Mouse (Mus musculus) lung, embryonic 14.5 days (tissue): Measurements from ENCODE around the gene Dnaaf1. TPM values are rescaled to one million over a fixed set of nuclear protein-coding genes. Genes with fewer than 3 reads are reported as not detected.
A peak's percentile ranks its signal among the peaks of the same experiment; 100 is the strongest.

ENCODE experiments used
- ATAC-seq: fragments of 200-750 bp; cut with Nextera tagmentation; 2 replicates; pipeline ENCODE4 v1.8.0; 2017; ENCODE audit warnings: mild to moderate bottlenecking, moderate TSS enrichment, moderate library complexity; ENCODE audit not compliant: insufficient read depth
- DNase-seq: peaks from one replicate; pipeline ENCODE4 v3.0.0-alpha.2; 2015
- H3K27ac ChIP-seq: fragments of 300-500 bp; sonication (generic); 2 replicates; pipeline ENCODE4 v1.5.1; 2014; ENCODE audit warnings: low read depth, mild to moderate bottlenecking, moderate library complexity
- H3K27me3 ChIP-seq: fragments of 300-500 bp; sonication (generic); 2 replicates; pipeline ENCODE4 v1.6.1; 2014; ENCODE audit warnings: low read length, control low read depth; ENCODE audit not compliant: insufficient read depth
- H3K36me3 ChIP-seq: fragments of 300-500 bp; sonication (generic); 2 replicates; pipeline ENCODE4 v1.6.1; 2014; ENCODE audit warnings: control low read depth; ENCODE audit not compliant: insufficient read depth
- H3K4me1 ChIP-seq: fragments of 300-500 bp; sonication (generic); 2 replicates; pipeline ENCODE4 v1.6.1; 2014; ENCODE audit warnings: antibody characterized with exemption, control low read depth; ENCODE audit not compliant: insufficient read depth
- H3K4me2 ChIP-seq: fragments of 300-500 bp; sonication (generic); 2 replicates; pipeline ENCODE4 v1.6.1; 2014; ENCODE audit warnings: mild to moderate bottlenecking
- H3K4me3 ChIP-seq: fragments of 300-500 bp; sonication (generic); 2 replicates; pipeline ENCODE4 v1.5.1; 2014; ENCODE audit warnings: low read depth, low read length
- H3K9ac ChIP-seq: fragments of 300-500 bp; sonication (generic); 2 replicates; pipeline ENCODE4 v1.6.1; 2014
- H3K9me3 ChIP-seq: fragments of 300-500 bp; sonication (generic); 2 replicates; pipeline ENCODE4 v1.6.1; 2016; ENCODE audit warnings: low read depth, low read length, control low read depth
- CTCF ChIP-seq: IDR thresholded peaks from 2 replicates; pipeline ENCODE4 v1.5.1; 2016; ENCODE audit warnings: antibody characterized with exemption, low read depth
- WGBS: fragments of 180-500 bp; shearing (Covaris S2); extraction: QIAGEN DNeasy Blood & Tissue Kit; methylation state at CpG from one replicate; pipeline ENCODE4 v1.1.7; 2014; 5-methylcytosine and 5-hydroxymethylcytosine counted together
- polyA plus RNA-seq: library from polyadenylated mRNA; unstranded; fragments of >200 nt; fragmentation: Nextera tagmentation; extraction: Ambion mirVana; gene quantifications from 2 replicates; pipeline ENCODE4 v1.2.1, GENCODE M21; 2014

Gene Dnaaf1
- 0.24 TPM in 1 of 2 replicates, not detected in the other for polyA plus RNA-seq

DNA sequence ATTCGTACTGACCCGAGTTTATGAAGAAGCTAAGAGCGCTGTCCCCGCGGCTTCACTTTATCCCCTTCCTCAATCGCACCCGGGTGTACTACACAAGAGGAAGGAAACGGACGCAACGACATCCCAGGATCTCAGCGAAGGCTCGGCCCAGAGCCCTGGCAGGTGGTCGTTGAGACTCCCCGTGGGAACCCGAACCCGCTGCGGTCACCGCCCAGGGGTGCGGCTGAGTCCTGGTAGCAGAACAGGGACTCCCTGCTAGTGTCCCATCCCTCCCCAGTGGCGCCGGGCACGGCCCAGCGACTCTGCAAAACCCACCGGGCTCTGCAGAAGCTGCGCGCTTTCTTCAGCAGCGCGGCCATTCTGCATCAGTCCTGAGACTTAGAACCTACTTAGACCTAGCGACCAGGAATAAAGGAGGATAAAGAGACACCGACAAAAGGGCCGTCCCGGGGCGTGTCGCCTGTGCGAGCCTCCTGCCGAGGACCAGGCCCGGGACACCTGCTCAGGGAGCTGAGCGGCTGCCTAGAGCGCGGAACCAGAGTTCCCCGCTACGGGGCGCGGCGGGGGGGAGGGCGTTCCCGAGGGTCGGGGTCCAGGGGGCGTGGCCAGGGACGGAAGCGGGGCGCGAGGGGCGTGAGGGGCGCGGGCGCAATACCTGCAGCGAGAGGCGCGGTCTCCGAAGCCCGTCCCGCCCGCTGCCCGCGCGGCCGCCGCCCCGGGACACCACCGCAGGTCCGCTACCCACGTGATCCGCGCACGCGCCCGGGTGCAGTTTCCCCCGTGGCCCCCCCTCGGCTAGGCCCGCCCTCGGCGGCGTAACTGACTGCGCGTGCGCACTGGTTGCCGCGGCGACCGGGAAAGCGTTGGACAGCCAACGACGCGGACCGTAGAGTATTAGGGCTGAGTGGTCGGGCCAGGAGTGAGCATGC, at the start of gene Dnaaf1, which contains the start of gene Hsdl1:
TSS of gene Dnaaf1 (plus strand) at position 799 of the 929 bp plus-strand sequence.
TSS of gene Hsdl1 (minus strand) at position 747 of the 929 bp plus-strand sequence.
- Histone ChIP-seq H3K27me3 (peaks cover 20% of the 10 kb centered on the region), H3K4me3 (peak within 1 kb of the TSS; percentile 64), H3K4me2 (peak within 1 kb of the TSS; percentile 67), H3K9ac (peak within 1 kb of the TSS; percentile 55), H3K9me3 (no peaks in the 10 kb centered on the region), H3K27ac (no peak within 1 kb of the TSS), H3K4me1 (no peaks in the 10 kb centered on the region), H3K36me3 (no peaks in the 10 kb centered on the region)
- DNase-seq: peak; percentile 95
- ATAC-seq: peak; percentile 89
- under 1% methylated on average over 94 of the region's 97 CpGs for WGBS
- TF ChIP-seq CTCF: no peak

DNA sequence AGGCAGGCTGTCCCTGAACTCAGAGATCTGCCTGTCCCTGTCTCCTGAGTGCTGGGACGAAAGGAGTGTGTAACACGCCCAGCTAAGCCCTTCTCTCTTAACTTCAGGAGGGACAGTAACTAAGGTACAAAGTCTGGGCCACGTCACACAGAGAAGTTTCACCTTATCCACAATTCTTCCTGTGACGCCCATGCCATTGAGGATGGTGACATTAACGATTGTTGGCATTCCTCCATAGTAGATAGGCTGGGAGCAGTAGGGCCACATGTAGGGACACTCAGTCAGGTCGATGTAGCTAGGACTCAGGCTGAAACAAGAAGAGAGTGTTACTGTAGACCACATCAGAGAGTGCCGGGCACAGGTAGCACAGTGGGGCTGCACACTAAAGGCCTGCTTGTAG, 46.3 kb upstream of the Dnaaf1 start:
- H3K9ac ChIP-seq: no peak overlapping the region
- H3K27ac ChIP-seq: no peak overlapping the region
- H3K9me3 ChIP-seq: no peaks in the 10 kb centered on the region
- TF ChIP-seq CTCF: no peak
- peaks cover 91% of the 10 kb centered on the region for H3K36me3 ChIP-seq
- H3K4me3 ChIP-seq: no peak overlapping the region
- ATAC-seq (no peak), DNase-seq (no peak)
- H3K27me3 ChIP-seq: no peaks in the 10 kb centered on the region
- 90% methylated on average over 7 of the region's 7 CpGs for WGBS
- H3K4me1 ChIP-seq: no peaks in the 10 kb centered on the region
- H3K4me2 ChIP-seq: no peak overlapping the region

DNA sequence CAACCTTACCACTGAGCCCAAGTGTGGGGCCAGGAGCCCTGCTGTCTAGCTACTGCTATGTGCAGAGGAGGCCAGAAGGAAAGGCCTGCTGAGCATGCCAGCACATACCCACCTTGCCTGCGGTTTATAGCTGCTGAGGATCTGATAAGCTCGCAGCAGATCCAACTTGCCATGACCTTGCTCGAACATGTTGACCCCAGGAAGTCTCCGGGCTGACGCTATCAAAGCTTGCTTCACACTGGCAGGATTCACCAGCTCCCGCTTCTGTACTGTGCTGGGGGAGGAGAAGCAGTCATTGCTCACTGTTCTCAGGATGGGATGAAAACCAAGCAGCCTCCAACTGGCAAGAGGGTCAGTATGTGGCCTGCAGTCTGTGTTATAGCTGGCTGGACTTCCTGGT, 44.1 kb upstream of the Dnaaf1 start:
- Histone ChIP-seq H3K9me3 (no peaks in the 10 kb centered on the region), H3K4me2 (no peak overlapping the region), H3K9ac (no peak overlapping the region), H3K4me1 (no peaks in the 10 kb centered on the region), H3K27ac (no peak overlapping the region), H3K27me3 (no peaks in the 10 kb centered on the region), H3K4me3 (no peak overlapping the region), H3K36me3 (peaks cover 92% of the 10 kb centered on the region)
- 80% methylated on average over 6 of the region's 6 CpGs for WGBS
- no peak for TF ChIP-seq CTCF
- DNase-seq: no peak
- no peak for ATAC-seq

DNA sequence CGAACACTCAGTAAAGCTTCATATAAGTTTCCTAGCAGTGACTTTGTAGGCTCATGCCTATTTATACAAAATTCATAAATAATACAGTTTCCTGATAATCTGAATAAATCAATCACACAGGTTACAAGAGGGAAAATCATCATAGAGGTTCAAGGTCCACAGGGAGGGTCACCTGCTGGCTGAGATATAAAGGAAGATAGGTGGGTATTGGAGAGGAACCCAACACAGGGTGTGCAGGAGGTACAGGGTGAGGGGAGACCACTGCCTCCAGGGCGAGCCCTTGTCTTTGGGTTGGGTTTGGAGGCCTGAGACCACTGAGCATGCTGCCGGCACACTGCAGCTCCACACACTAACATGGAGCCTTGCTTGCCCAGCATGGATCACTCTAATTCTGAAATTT, 43.6 kb upstream of the Dnaaf1 start:
- peaks cover 95% of the 10 kb centered on the region for H3K36me3 ChIP-seq
- no peak overlapping the region for H3K9ac ChIP-seq
- H3K4me2 ChIP-seq: no peak overlapping the region
- no peaks in the 10 kb centered on the region for H3K27me3 ChIP-seq
- WGBS: 87% methylated on average over 3 of the region's 3 CpGs
- TF ChIP-seq CTCF: no peak
- H3K9me3 ChIP-seq: no peaks in the 10 kb centered on the region
- H3K4me3 ChIP-seq: no peak overlapping the region
- H3K4me1 ChIP-seq: no peaks in the 10 kb centered on the region
- no peak for DNase-seq
- H3K27ac ChIP-seq: no peak overlapping the region
- ATAC-seq: no peak

DNA sequence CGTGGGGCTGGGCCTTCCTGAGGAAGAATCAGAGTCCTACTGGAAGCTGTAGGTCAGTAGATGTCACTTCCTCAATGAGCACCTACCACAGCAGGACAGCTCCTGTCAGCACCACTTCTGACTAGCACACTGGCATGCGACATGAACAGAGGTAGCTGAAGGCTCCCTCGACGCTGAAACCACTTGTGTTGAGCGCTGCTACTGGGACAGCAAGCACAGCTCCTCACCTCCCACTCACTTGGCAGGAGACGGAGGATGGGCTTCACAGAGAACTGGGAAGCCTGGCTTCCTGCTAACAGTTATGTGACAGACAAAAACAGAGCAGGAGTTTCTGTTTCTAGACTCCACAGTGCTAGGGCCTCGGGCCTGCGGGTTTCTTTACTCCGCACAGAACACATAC, 43.1 kb upstream of the Dnaaf1 start:
- 81% methylated on average over 9 of the region's 9 CpGs for WGBS
- no peaks in the 10 kb centered on the region for H3K27me3 ChIP-seq
- H3K4me3 ChIP-seq: no peak overlapping the region
- no peak overlapping the region for H3K9ac ChIP-seq
- ATAC-seq: no peak
- peaks cover 99% of the 10 kb centered on the region for H3K36me3 ChIP-seq
- no peaks in the 10 kb centered on the region for H3K4me1 ChIP-seq
- no peak overlapping the region for H3K27ac ChIP-seq
- no peaks in the 10 kb centered on the region for H3K9me3 ChIP-seq
- no peak for TF ChIP-seq CTCF
- no peak overlapping the region for H3K4me2 ChIP-seq
- DNase-seq: no peak

DNA sequence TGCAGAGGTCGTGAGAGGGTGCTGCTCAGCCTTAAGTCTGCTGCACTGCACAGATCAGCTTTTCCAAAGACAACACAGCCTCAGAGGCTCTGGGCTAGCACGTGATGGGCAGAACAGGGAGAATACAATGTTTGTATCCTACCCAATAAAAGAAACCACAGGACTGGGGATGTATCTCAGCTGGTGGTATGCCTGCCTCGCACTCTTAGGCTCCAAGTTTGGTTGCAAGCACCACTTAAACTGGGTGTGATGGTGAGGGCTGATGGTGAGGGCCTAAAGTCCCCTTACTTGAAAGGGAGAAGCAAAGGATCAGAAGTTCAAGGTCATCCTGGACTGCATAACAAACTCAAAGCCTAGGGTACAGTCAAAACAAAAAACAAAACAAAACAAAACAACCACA, 30.4 kb upstream of the Dnaaf1 start:
- no peak for TF ChIP-seq CTCF
- Histone ChIP-seq H3K4me3 (no peak overlapping the region), H3K9ac (no peak overlapping the region), H3K9me3 (no peaks in the 10 kb centered on the region), H3K27ac (no peak overlapping the region), H3K4me1 (no peaks in the 10 kb centered on the region), H3K36me3 (peaks cover 76% of the 10 kb centered on the region), H3K27me3 (no peaks in the 10 kb centered on the region), H3K4me2 (no peak overlapping the region)
- 86% methylated on average over 3 of the region's 3 CpGs for WGBS
- ATAC-seq (no peak), DNase-seq (no peak)

DNA sequence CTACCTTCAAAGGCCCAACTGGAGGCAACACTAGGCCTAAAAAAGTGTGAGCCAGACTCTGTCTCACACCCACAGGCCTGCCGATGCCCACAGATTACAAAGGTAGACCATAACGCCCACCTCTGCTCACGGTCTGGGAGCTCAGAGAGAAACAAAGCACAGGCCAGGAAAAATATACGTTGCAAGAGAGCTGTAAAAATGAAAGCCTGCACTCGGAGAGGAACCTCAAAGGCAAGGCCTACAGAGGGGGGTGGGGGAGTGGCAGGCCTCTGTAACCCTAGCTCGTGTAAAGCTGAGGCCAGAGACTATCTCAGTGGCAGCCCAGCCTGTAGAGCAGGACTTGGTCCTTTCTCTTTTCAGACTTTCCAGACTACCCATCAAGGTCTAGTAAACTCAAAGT, 29.9 kb upstream of the Dnaaf1 start:
- peaks cover 70% of the 10 kb centered on the region for H3K36me3 ChIP-seq
- 82% methylated on average over 6 of the region's 6 CpGs for WGBS
- H3K9me3 ChIP-seq: no peaks in the 10 kb centered on the region

More for the DNA sequence above, 29.9 kb upstream of the Dnaaf1 start:
- ATAC-seq (no peak), DNase-seq (no peak)
- Histone ChIP-seq H3K27me3 (no peaks in the 10 kb centered on the region), H3K4me1 (no peaks in the 10 kb centered on the region), H3K9ac (no peak overlapping the region), H3K4me3 (no peak overlapping the region), H3K27ac (no peak overlapping the region), H3K4me2 (no peak overlapping the region)
- TF ChIP-seq CTCF: no peak
